Mouse (Mus musculus) adrenal gland, postnatal 4 days (tissue): Measurements from ENCODE around the gene Acad10. TPM values are rescaled to one million over a fixed set of nuclear protein-coding genes. Genes with fewer than 3 reads are reported as not detected.
"Not testable (repeated sequence)": the region's sequence is repeated elsewhere in the genome, so short reads cannot be mapped to it uniquely, and the experiment has no call there.

Experiments used
- DNase-seq, 2 experiments: peaks; one replicate each; pipeline ENCODE4 v3.0.0; 2021 to 2022; ENCODE audit warnings: low spot score in 2 of 2, mixed read lengths in 2 of 2
- long read RNA-seq, 2 experiments: library from polyadenylated mRNA; stranded (forward); transcript quantifications; one replicate each; pipeline ENCODE4 v2.0.0; 2021
- total RNA-seq, 2 experiments: library from RNA; stranded (reverse); gene quantifications; 2 replicates each; pipeline ENCODE4 v1.2.3; 2021

The Acad10 gene
- total RNA-seq = 10 to 100 TPM; 19.8 to 22.4 TPM
- long read RNA-seq, experiment 1, partial matches to known transcripts = 6 of 9 reads
- long read RNA-seq, experiment 1, other reads (novel, unspliced or antisense) = 2 of 9 reads
- long read RNA-seq, experiment 2, transcript Acad10-202 (21 exons, 3,626 nt) = major isoform, 17 of 26 reads
- long read RNA-seq, experiment 2, partial matches to known transcripts = 5 of 26 reads
- long read RNA-seq, experiment 2, other reads (novel, unspliced or antisense) = 4 of 26 reads

- DNase-seq = peak; percentile 91
Observed at GRCm38 (mm10) chr5:121660059-121660896, at the start of gene Acad10, which contains the start of gene Brap. TSS of gene Acad10 (minus strand) at chr5:121660514. TSS of gene Brap (plus strand) at chr5:121660563.

- DNase-seq = no peak
Observed at GRCm38 (mm10) chr5:121704512-121705248, 44.4 kb upstream of the Acad10 start.

- no peak for DNase-seq
Observed at GRCm38 (mm10) chr5:121703341-121703740, 43.0 kb upstream of the Acad10 start.

- DNase-seq = no peak
Observed at GRCm38 (mm10) chr5:121701111-121701769, 40.9 kb upstream of the Acad10 start.

- DNase-seq = no peak
Observed at GRCm38 (mm10) chr5:121700496-121700895, 40.2 kb upstream of the Acad10 start.

GRCm38 (mm10) chr5:121699891-121700290 is 39.6 kb upstream of the Acad10 start:
- no peak for DNase-seq

- DNase-seq = no peak
Observed at GRCm38 (mm10) chr5:121696761-121697160, 36.4 kb upstream of the Acad10 start.

GRCm38 (mm10) chr5:121692897-121693296 is 32.6 kb upstream of the Acad10 start:
- no peak for DNase-seq

GRCm38 (mm10) chr5:121691436-121691835 is 31.1 kb upstream of the Acad10 start:
- DNase-seq = not testable (repeated sequence)

- no peak for DNase-seq
Observed at GRCm38 (mm10) chr5:121690482-121691211, 30.3 kb upstream of the Acad10 start.

GRCm38 (mm10) chr5:121686113-121686898 is 26.0 kb upstream of the Acad10 start:
- DNase-seq = no peak

- no peak for DNase-seq
Observed at GRCm38 (mm10) chr5:121685495-121685894, 25.2 kb upstream of the Acad10 start.

- no peak for DNase-seq
Observed at GRCm38 (mm10) chr5:121682250-121682649, 21.9 kb upstream of the Acad10 start.

- no peak for DNase-seq
Observed at GRCm38 (mm10) chr5:121670412-121670811, 10.1 kb upstream of the Acad10 start.

GRCm38 (mm10) chr5:121668411-121668810 is 8.1 kb upstream of the Acad10 start:
- DNase-seq = no peak

- no peak for DNase-seq
Observed at GRCm38 (mm10) chr5:121667067-121667466, 6.8 kb upstream of the Acad10 start.

- DNase-seq = no peak
Observed at GRCm38 (mm10) chr5:121664971-121665370, 4.7 kb upstream of the Acad10 start.

GRCm38 (mm10) chr5:121664078-121664477 is 3.8 kb upstream of the Acad10 start:
- DNase-seq = no peak

- DNase-seq = no peak
Observed at GRCm38 (mm10) chr5:121663456-121663855, 3.1 kb upstream of the Acad10 start.

GRCm38 (mm10) chr5:121661494-121661893 is 1.2 kb upstream of the Acad10 start:
- no peak for DNase-seq
